Mouse (Mus musculus) forebrain, embryonic 12.5 days (tissue): ENCODE results near the gene Zfp202. TPM values are rescaled to one million over a fixed set of nuclear protein-coding genes. Genes with fewer than 3 reads are reported as not detected.
A peak's percentile ranks its signal among the peaks of the same experiment; 100 is the strongest.
"Not testable (repeated sequence)": the region's sequence is repeated elsewhere in the genome, so short reads cannot be mapped to it uniquely, and the experiment has no call there.

ENCODE experiments used
- ATAC-seq: fragments of 200-750 bp; cut with Nextera tagmentation; 2 replicates; pipeline ENCODE4 v1.8.0; 2017; ENCODE audit warnings: moderate TSS enrichment; ENCODE audit not compliant: low FRiP score
- H3K27ac ChIP-seq: fragments of 300-500 bp; sonication (generic); 2 replicates; pipeline ENCODE4 v1.5.1; 2016; ENCODE audit warnings: mild to moderate bottlenecking
- H3K27me3 ChIP-seq: fragments of 300-500 bp; sonication (generic); 2 replicates; pipeline ENCODE4 v1.6.1; 2016; ENCODE audit warnings: mild to moderate bottlenecking
- H3K36me3 ChIP-seq: fragments of 300-500 bp; sonication (generic); replicated peaks from 2 replicates; pipeline ENCODE4 v1.6.1; 2016; ENCODE audit warnings: mild to moderate bottlenecking
- H3K4me1 ChIP-seq: fragments of 300-500 bp; sonication (generic); 2 replicates; pipeline ENCODE4 v1.6.1; 2016
- H3K4me2 ChIP-seq: fragments of 300-500 bp; sonication (generic); 2 replicates; pipeline ENCODE4 v1.6.1; 2016; ENCODE audit warnings: mild to moderate bottlenecking, moderate library complexity
- H3K4me3 ChIP-seq: fragments of 300-500 bp; sonication (generic); replicated peaks from 2 replicates; pipeline ENCODE4 v1.5.1; 2016; ENCODE audit warnings: mild to moderate bottlenecking
- H3K9ac ChIP-seq: fragments of 300-500 bp; sonication (generic); 2 replicates; pipeline ENCODE4 v1.6.1; 2016; ENCODE audit warnings: mild to moderate bottlenecking
- H3K9me3 ChIP-seq: fragments of 300-500 bp; sonication (generic); 2 replicates; pipeline ENCODE4 v1.6.1; 2016
- WGBS: fragments of 180-500 bp; shearing (Covaris S2); methylation state at CpG from one replicate; pipeline ENCODE4 v1.1.7; 2016; 5-methylcytosine and 5-hydroxymethylcytosine counted together
- polyA plus RNA-seq: library from polyadenylated mRNA; unstranded; fragments of >200 nt; fragmentation: Nextera tagmentation; extraction: Ambion mirVana; gene quantifications from 2 replicates; pipeline ENCODE4 v1.2.1, GENCODE M21; 2016

Zfp202 gene
- 8.2 and 8.4 TPM in 2 replicates for polyA plus RNA-seq

DNA sequence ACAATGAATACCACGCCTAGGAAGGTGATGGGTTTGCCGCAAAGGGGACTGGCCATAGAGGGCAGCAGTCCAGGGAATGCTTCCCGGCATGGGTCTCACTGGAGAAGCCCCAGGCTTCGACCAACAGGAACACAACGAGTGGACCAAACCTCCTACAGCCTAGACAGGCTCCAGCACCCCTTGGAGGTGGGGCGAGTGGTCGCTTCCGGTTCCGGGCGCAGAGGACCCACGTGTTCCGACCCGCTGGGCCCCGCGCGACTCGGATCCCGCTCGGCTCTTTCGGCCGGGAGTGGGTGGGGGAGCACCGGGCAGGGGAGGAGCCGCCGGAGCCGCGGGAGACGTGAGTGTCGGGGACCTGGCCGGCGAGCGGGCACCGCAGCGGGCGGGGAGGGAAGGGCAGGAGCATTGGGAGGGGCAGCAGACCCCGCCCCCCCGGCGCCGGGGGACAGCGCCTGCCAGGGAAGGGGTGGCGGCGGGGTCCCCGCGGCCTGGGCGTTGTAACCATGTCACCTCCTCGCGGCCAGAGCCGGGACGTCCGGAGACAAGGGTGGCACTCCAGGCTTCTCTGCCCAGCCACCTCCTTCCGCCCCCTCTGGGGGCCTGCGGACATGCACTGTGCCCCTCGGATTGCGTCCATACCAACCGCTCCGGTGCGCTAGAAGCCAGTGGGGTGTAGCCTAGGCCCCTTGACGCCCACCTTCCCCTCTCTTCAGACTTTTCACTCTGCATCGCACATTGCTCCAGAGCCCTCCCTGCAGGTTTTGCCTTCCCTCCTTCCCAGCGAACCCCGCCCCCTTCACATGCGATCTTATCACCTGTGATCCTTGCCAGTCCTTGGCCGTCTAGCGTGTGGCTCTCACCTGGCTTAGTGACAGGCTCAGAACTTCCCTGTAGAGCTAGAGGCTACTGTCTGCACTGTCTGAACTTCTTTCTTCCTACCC lies at the start of gene Zfp202:
TSS of gene Zfp202 (plus strand) at position 219 of the 941 bp plus-strand sequence.
- no peaks in the 10 kb centered on the region for H3K36me3 ChIP-seq
- ATAC-seq: peak; percentile 98
- H3K4me3 ChIP-seq: peak within 1 kb of the TSS; percentile 85
- no peaks in the 10 kb centered on the region for H3K9me3 ChIP-seq
- H3K27me3 ChIP-seq: no peaks in the 10 kb centered on the region
- peaks cover 18% of the 10 kb centered on the region for H3K4me1 ChIP-seq
- under 1% methylated on average over 47 of the region's 63 CpGs for WGBS
- H3K9ac ChIP-seq: peak within 1 kb of the TSS; percentile 81
- H3K27ac ChIP-seq: peak within 1 kb of the TSS; percentile 75
- H3K4me2 ChIP-seq: peak within 1 kb of the TSS; percentile 75

DNA sequence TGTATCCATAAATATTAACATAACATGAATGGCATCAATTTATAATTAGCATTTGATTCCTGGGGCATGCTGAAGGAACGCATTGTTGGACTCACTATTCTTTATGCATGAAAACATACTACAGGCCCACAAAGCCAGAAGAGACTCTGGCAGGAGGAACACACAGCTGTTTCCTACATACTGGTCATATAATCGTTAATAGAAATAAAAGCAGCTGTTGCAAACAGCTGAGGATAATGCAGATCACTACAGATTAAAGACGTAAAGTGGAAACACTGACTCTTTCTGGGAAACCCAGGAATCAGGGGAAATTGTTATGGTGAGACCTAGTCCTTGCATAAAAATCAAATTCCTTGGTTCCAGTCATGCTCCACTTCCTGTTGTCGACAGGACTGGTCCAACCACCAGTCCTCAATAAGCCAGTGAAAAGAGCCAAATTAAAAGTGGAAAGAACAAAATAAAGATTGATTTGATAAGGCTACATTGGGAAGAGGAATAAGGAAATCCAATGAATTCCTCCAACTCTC lies 36.9 kb upstream of the Zfp202 start:
- no peak overlapping the region for H3K27ac ChIP-seq
- no peak for ATAC-seq
- H3K36me3 ChIP-seq: no peaks in the 10 kb centered on the region
- H3K4me2 ChIP-seq: no peak overlapping the region
- no peaks in the 10 kb centered on the region for H3K27me3 ChIP-seq
- H3K9ac ChIP-seq: no peak overlapping the region
- H3K4me1 ChIP-seq: no peaks in the 10 kb centered on the region
- no peaks in the 10 kb centered on the region for H3K9me3 ChIP-seq
- WGBS: 75% methylated on average over 4 of the region's 4 CpGs
- H3K4me3 ChIP-seq: no peak overlapping the region

DNA sequence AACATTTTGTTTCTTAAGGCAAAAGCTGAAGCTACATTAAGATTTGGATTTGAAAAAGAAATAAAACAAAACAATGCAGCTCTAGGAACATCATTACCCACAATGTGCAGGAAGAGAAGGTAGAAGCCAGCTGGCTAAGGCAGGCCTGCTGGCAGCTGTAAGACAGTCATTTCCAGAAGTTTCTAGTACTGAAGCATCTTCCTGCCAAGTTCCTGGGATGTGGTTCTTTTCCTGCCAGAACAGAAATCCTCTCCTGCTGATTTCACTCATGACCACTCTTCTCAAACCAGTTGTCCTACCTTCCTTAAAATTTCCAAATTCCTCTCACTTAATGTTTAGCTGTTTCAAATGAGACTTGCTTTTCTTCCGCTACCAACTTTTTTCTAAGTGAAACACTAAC lies 25.7 kb upstream of the Zfp202 start:
- Histone ChIP-seq H3K4me2 (no peak overlapping the region), H3K27me3 (no peaks in the 10 kb centered on the region), H3K27ac (no peak overlapping the region), H3K36me3 (no peaks in the 10 kb centered on the region), H3K4me1 (no peaks in the 10 kb centered on the region), H3K4me3 (no peak overlapping the region), H3K9me3 (no peaks in the 10 kb centered on the region), H3K9ac (no peak overlapping the region)
- 91% methylated on average over 1 of the region's 1 CpGs for WGBS
- ATAC-seq: no peak

DNA sequence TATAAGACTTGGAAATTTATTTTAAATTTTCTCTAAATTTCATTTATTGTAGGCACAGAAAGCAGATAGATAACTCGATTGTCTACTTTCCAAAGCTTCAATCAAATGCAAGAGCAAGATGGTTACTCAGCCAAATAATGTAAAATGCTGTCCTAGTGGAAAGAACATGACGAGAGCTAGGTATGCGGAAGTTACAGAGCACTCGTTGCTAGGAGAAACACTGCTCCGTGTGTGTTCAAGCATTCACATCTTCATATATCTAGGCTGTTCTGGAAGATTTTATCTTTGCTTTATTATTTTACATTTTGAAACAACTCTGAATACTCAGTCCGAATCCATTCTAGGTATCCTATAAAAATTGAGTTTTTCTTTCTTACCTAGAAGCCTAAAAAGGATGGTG lies 15.1 kb upstream of the Zfp202 start:
- Histone ChIP-seq H3K36me3 (no peaks in the 10 kb centered on the region), H3K9ac (no peak overlapping the region), H3K4me1 (no peaks in the 10 kb centered on the region), H3K9me3 (no peaks in the 10 kb centered on the region), H3K27me3 (no peaks in the 10 kb centered on the region), H3K27ac (no peak overlapping the region), H3K4me2 (no peak overlapping the region), H3K4me3 (no peak overlapping the region)
- ATAC-seq: no peak
- 88% methylated on average over 6 of the region's 6 CpGs for WGBS

DNA sequence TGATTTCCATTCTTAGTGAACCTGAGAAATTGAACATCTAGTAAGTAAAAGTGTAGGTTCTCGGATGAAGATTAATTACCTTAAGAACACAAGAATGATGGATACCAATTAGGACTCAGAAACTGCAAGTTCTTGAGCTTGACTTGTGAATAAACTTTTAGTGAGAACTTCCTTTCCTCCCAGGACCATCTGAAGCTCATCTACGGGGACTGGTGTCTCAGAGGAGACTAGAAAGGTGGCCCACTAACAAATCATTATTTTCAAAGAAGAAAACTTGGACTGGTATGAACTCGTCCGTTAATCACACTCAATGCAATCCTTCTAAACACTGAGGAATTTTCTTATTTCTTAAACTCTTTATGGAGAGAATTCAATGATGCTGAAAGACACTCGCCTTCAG lies 11.5 kb upstream of the Zfp202 start, which contains the start of gene Olfr986:
TSS of gene Olfr986 (plus strand) at position 301 of the 400 bp plus-strand sequence.
- no peak for ATAC-seq
- Histone ChIP-seq H3K4me2 (no peak within 1 kb of the TSS), H3K4me1 (no peaks in the 10 kb centered on the region), H3K27ac (no peak within 1 kb of the TSS), H3K36me3 (no peaks in the 10 kb centered on the region), H3K27me3 (no peaks in the 10 kb centered on the region), H3K9ac (no peak within 1 kb of the TSS), H3K4me3 (no peak within 1 kb of the TSS), H3K9me3 (no peaks in the 10 kb centered on the region)
- 88% methylated on average over 5 of the region's 5 CpGs for WGBS

DNA sequence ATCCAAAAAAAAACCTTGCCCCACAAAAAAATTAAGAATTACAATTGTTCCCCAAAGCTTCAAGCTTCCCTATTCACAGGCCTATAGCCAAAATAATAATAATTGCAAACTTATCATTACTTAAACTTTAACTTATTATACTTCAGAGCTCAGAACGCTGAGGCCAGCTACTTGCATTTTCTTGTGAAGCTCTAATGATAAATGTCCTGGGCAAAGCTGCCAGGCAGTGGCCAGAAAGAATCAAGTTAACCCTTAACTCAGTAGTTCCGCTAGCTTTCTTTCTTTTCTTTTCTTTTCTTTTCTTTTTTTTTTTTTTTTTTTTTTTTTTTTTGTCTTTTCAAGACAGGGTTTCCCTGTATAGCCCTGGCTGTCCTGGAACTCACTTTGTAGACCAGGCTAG lies 7.0 kb upstream of the Zfp202 start:
- not testable (repeated sequence) for H3K9ac ChIP-seq, ATAC-seq, H3K36me3 ChIP-seq, H3K9me3 ChIP-seq, H3K4me1 ChIP-seq, H3K4me3 ChIP-seq, H3K27me3 ChIP-seq, H3K4me2 ChIP-seq, H3K27ac ChIP-seq
- WGBS: 91% methylated on average over 2 of the region's 2 CpGs

DNA sequence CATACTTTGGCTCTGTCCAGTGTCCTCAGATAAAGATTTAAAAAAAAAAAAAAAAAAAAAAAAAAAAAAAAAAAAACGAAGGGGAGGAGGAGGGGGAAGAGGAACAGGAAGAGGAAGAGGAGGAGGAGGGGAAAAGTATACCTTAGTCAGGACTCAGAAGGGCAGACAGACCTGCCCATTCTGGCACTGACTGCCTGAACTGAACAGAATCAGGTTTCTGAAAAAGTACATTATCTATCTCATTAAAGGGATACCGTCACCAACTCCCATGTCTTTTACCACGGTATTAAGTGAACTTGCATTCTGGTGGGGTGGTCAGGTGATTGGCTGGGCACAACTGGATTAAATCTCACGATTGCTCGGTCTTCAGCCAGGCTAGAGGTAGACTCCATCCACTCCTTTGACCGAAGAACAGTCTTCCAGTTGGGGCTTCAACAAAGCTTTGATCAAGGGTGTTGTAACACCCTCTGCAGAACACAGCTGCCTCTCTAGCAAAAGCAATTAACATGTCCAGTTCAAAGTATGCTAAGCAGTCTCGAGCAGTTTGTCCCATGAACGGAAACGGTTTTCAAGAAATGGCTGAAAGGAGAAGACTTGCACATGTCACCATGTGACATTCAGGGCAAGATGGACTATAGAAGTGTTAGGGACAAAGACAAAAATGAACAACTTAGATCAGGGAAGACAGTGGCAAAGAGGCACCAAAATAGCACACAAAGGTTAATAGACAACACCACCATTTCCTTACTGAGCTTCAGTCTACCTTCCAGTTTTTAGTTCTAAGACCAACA lies 835 bp upstream of the Zfp202 start:
- Histone ChIP-seq H3K4me3 (peak overlapping the region; percentile 85), H3K9me3 (no peaks in the 10 kb centered on the region), H3K4me2 (peak overlapping the region; percentile 75), H3K27me3 (no peaks in the 10 kb centered on the region), H3K4me1 (peaks cover 18% of the 10 kb centered on the region), H3K36me3 (no peaks in the 10 kb centered on the region), H3K9ac (peak overlapping the region; percentile 81), H3K27ac (no peak overlapping the region)
- ATAC-seq: no peak
- WGBS: 94% methylated on average over 8 of the region's 9 CpGs

DNA sequence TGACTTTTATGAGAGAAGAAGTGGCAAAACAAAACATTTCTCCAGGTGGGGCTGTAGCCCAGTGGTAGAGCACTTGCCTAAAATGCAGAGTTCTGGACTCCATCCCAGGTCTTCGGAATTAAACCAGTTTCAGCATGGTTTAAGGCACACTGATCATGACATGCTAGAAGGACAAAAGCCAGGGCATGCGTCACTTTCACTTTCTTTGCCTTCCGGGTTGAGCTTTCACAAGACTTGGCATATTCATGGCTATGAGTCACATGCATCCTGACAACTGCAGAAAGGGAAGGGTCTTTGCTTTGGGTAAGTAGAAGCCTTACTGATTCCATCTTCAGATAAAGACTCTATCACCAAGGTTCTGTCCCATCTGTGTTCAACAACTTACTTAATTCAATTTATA lies 3.9 kb downstream of the Zfp202 start:
- ATAC-seq: no peak
- H3K36me3 ChIP-seq: no peaks in the 10 kb centered on the region
- H3K27ac ChIP-seq: no peak overlapping the region
- H3K9me3 ChIP-seq: no peaks in the 10 kb centered on the region
- no peak overlapping the region for H3K4me3 ChIP-seq
- WGBS: 95% methylated on average over 3 of the region's 3 CpGs
- no peaks in the 10 kb centered on the region for H3K27me3 ChIP-seq
- peaks cover 18% of the 10 kb centered on the region for H3K4me1 ChIP-seq
- H3K9ac ChIP-seq: no peak overlapping the region
- no peak overlapping the region for H3K4me2 ChIP-seq

DNA sequence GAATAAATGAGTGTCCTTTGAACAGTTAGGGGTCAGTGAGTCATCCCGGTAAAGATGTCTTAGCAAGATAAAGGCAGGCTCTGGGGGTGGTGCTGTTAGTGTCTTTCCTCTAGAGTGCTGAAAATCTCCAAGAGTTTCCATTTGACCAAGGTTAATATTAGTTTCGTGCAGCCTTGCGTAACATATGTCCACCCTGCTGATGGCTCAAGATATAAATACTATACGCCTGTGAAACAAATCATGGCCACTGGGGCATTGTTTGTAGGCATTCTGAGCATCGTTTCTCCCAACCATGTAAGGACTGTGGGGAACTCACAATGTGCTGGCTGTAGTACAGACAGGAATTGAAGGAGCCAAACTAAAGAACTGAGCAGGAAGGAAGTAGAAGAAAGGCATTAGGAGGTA lies 14.4 kb downstream of the Zfp202 start:
- H3K9ac ChIP-seq: no peak overlapping the region
- ATAC-seq: no peak
- H3K9me3 ChIP-seq: no peaks in the 10 kb centered on the region
- no peaks in the 10 kb centered on the region for H3K4me1 ChIP-seq
- no peak overlapping the region for H3K4me3 ChIP-seq
- H3K4me2 ChIP-seq: no peak overlapping the region
- H3K27ac ChIP-seq: no peak overlapping the region
- WGBS: 90% methylated on average over 5 of the region's 5 CpGs
- H3K36me3 ChIP-seq: peaks cover 46% of the 10 kb centered on the region
- no peaks in the 10 kb centered on the region for H3K27me3 ChIP-seq

DNA sequence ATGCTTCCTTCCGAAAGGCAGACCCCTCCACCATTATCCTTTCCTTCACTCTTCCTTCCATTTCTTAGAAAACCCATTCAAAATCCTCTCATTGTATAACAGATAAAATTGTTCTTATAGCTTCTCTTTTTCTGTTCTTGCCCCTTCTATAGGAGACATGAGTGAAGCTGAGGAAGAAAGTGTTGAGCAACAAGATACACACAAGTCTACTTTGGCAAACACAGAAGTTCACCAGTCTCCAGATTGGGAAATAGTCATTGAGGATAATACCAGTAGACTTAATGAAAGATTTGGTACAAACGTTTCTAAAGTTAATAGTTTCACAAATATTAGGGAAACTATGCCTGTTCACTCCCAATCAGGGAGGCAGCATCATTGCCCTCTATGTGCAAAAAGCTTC lies 18.6 kb downstream of the Zfp202 start:
- H3K9ac ChIP-seq: no peak overlapping the region
- no peak overlapping the region for H3K4me3 ChIP-seq
- H3K36me3 ChIP-seq: peaks cover 69% of the 10 kb centered on the region
- no peak for ATAC-seq
- no peaks in the 10 kb centered on the region for H3K9me3 ChIP-seq
- WGBS: 89% methylated on average over 2 of the region's 2 CpGs
- H3K27me3 ChIP-seq: no peaks in the 10 kb centered on the region
- H3K27ac ChIP-seq: no peak overlapping the region
- H3K4me2 ChIP-seq: no peak overlapping the region
- no peaks in the 10 kb centered on the region for H3K4me1 ChIP-seq

DNA sequence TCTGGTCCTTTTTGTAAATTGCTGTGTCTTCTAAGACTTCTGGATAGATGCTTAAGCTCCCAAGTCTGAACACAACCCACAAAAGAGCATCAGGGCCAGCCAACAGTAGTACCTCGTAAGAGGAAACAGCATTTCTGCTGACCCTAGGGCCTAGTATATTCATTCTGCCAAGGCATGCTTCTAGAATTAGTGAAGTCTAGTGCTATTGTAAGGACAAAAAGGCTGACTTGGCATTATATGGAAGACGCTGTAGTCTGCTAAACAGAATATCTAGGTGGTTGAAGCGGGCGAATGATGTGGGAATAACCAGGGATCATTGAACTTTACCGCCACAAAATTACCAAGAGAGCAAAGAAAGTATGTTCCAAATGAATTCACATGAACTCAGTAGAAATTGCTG lies 21.9 kb downstream of the Zfp202 start:
- ATAC-seq: no peak
- no peak overlapping the region for H3K4me2 ChIP-seq
- H3K36me3 ChIP-seq: peaks cover 48% of the 10 kb centered on the region
- no peaks in the 10 kb centered on the region for H3K4me1 ChIP-seq
- no peaks in the 10 kb centered on the region for H3K27me3 ChIP-seq
- no peak overlapping the region for H3K27ac ChIP-seq
- no peaks in the 10 kb centered on the region for H3K9me3 ChIP-seq
- WGBS: 95% methylated on average over 5 of the region's 5 CpGs
- H3K9ac ChIP-seq: no peak overlapping the region
- no peak overlapping the region for H3K4me3 ChIP-seq

DNA sequence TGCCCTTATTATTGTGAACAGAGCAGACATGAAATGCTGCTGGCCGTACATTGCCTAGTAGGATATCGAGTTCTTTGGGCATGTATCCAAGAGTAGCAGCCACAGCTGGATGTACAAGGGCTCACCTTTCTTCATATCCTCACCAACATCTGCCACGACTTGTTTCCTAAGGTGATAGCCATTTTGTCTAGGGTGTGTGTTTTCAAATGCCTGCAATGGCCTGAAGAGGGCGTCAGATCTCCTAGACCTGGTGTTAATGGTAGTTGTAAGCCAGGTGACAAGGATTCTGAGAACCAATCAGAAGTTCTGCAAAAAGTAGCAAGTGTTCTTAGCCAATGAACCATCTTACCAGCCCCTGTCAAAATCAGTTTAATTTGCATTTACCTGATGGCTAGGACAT lies 24.5 kb downstream of the Zfp202 start:
- H3K9me3 ChIP-seq: no peaks in the 10 kb centered on the region
- no peak overlapping the region for H3K4me3 ChIP-seq
- H3K4me2 ChIP-seq: no peak overlapping the region
- no peak overlapping the region for H3K9ac ChIP-seq
- H3K27ac ChIP-seq: no peak overlapping the region
- no peak for ATAC-seq
- H3K27me3 ChIP-seq: no peaks in the 10 kb centered on the region
- WGBS: 75% methylated on average over 4 of the region's 4 CpGs
- no peaks in the 10 kb centered on the region for H3K4me1 ChIP-seq
- peaks cover 22% of the 10 kb centered on the region for H3K36me3 ChIP-seq
